Mouse (Mus musculus): ENCODE measurements around the gene Rnf185. TPM values are rescaled to one million over a fixed set of nuclear protein-coding genes. Genes with fewer than 3 reads are reported as not detected.
A peak's percentile ranks its signal among the peaks of the same experiment; 100 is the strongest.

Rnf185 gene
- polyA plus RNA-seq, 1 experiment from 2014 or later, result 37.6 TPM

GRCm38 (mm10) chr11:3418741-3419140, 33.4 kb downstream of the Rnf185 start:
- WGBS, result 83% methylated on average over 4 of the region's 4 CpGs
- no peaks in the 10 kb centered on the region for H3K27me3 ChIP-seq
- no peak overlapping the region for H3K4me2 ChIP-seq (replicated peaks)
- H3K9me3 ChIP-seq (replicated peaks), result no peaks in the 10 kb centered on the region
- no peak overlapping the region for H3K4me3 ChIP-seq (replicated peaks)
- H3K4me1 ChIP-seq, result no peaks in the 10 kb centered on the region
- peaks cover 48% of the 10 kb centered on the region for H3K36me3 ChIP-seq
- H3K9ac ChIP-seq, result no peak overlapping the region
- no peak overlapping the region for H3K27ac ChIP-seq (replicated peaks)
- ATAC-seq (ENCODE audit: insufficient number of reproducible peaks, low FRiP score, low TSS enrichment, low read depth), result no peak

GRCm38 (mm10) chr11:3417795-3418194, 34.4 kb downstream of the Rnf185 start:
- no peak overlapping the region for H3K27ac ChIP-seq (replicated peaks)
- no peaks in the 10 kb centered on the region for H3K27me3 ChIP-seq
- whole genome bisulfite sequencing, result 82% methylated on average over 6 of the region's 6 CpGs
- no peaks in the 10 kb centered on the region for H3K9me3 ChIP-seq (replicated peaks)
- H3K4me2 ChIP-seq (replicated peaks), result no peak overlapping the region
- ATAC-seq (ENCODE audit: insufficient number of reproducible peaks, low FRiP score, low TSS enrichment, low read depth), result no peak
- H3K36me3 ChIP-seq, result peaks cover 44% of the 10 kb centered on the region
- no peak overlapping the region for H3K9ac ChIP-seq
- H3K4me1 ChIP-seq, result no peaks in the 10 kb centered on the region
- no peak overlapping the region for H3K4me3 ChIP-seq (replicated peaks)

- H3K9ac ChIP-seq, result no peak overlapping the region
- H3K36me3 ChIP-seq, result peaks cover 44% of the 10 kb centered on the region
- WGBS, result 92% methylated on average over 3 of the region's 3 CpGs
Measured at GRCm38 (mm10) chr11:3416399-3416798, 35.8 kb downstream of the Rnf185 start.

GRCm38 (mm10) chr11:3412111-3412510, 40.1 kb downstream of the Rnf185 start:
- H3K27me3 ChIP-seq, result no peaks in the 10 kb centered on the region
- no peak for ATAC-seq (ENCODE audit: insufficient number of reproducible peaks, low FRiP score, low TSS enrichment, low read depth)
- H3K4me1 ChIP-seq, result peaks cover 14% of the 10 kb centered on the region
- H3K27ac ChIP-seq (replicated peaks), result no peak overlapping the region
- H3K4me3 ChIP-seq (replicated peaks), result no peak overlapping the region
- WGBS, result 82% methylated on average over 3 of the region's 3 CpGs
- H3K9me3 ChIP-seq (replicated peaks), result no peaks in the 10 kb centered on the region
- H3K36me3 ChIP-seq, result peaks cover 17% of the 10 kb centered on the region
- H3K9ac ChIP-seq, result no peak overlapping the region
- H3K4me2 ChIP-seq (replicated peaks), result no peak overlapping the region

More at GRCm38 (mm10) chr11:3416399-3416798, 35.8 kb downstream of the Rnf185 start:
- no peak for ATAC-seq (ENCODE audit: insufficient number of reproducible peaks, low FRiP score, low TSS enrichment, low read depth)
- Histone ChIP-seq H3K4me2 (replicated peaks) (no peak overlapping the region), H3K9me3 (replicated peaks) (no peaks in the 10 kb centered on the region), H3K4me3 (replicated peaks) (no peak overlapping the region), H3K27me3 (no peaks in the 10 kb centered on the region), H3K4me1 (no peaks in the 10 kb centered on the region), H3K27ac (replicated peaks) (no peak overlapping the region)

- no peaks in the 10 kb centered on the region for H3K9me3 ChIP-seq (replicated peaks)
- H3K4me1 ChIP-seq, result peaks cover 14% of the 10 kb centered on the region
- H3K4me3 ChIP-seq (replicated peaks), result peak within 1 kb of the TSS; percentile 76
- H3K36me3 ChIP-seq, result no peaks in the 10 kb centered on the region
- 3% methylated on average over 45 of the region's 45 CpGs for WGBS
- no peaks in the 10 kb centered on the region for H3K27me3 ChIP-seq
- peak; percentile 94 for ATAC-seq (ENCODE audit: insufficient number of reproducible peaks, low FRiP score, low TSS enrichment, low read depth)
- peak within 1 kb of the TSS; percentile 70 for H3K9ac ChIP-seq
- H3K4me2 ChIP-seq (replicated peaks), result peak within 1 kb of the TSS; percentile 81
- H3K27ac ChIP-seq (replicated peaks), result peak within 1 kb of the TSS; percentile 58; the same call in 1 of the 2 replicates
Measured at GRCm38 (mm10) chr11:3408997-3409732, 43.0 kb downstream of the Rnf185 start, which contains the start of gene Limk2. Gene Limk2, minus strand, starts transcription at chr11:3409189.

- Histone ChIP-seq H3K4me2 (replicated peaks) (peak overlapping the region; percentile 81), H3K4me3 (replicated peaks) (peak overlapping the region; percentile 76), H3K27me3 (no peaks in the 10 kb centered on the region), H3K27ac (replicated peaks) (peak overlapping the region; percentile 58; the same call in 1 of the 2 replicates), H3K9me3 (replicated peaks) (no peaks in the 10 kb centered on the region), H3K4me1 (peaks cover 14% of the 10 kb centered on the region), H3K36me3 (no peaks in the 10 kb centered on the region), H3K9ac (peak overlapping the region; percentile 70)
- no peak; the same call in 1 of the 2 replicates for ATAC-seq (ENCODE audit: insufficient number of reproducible peaks, low FRiP score, low TSS enrichment, low read depth)
- WGBS, result 5% methylated on average over 34 of the region's 34 CpGs
Measured at GRCm38 (mm10) chr11:3408131-3408996, 43.8 kb downstream of the Rnf185 start.

GRCm38 (mm10) chr11:3404287-3405047, 47.7 kb downstream of the Rnf185 start:
- Histone ChIP-seq H3K4me1 (peaks cover 14% of the 10 kb centered on the region), H3K4me2 (replicated peaks) (no peak overlapping the region), H3K4me3 (replicated peaks) (no peak overlapping the region), H3K36me3 (no peaks in the 10 kb centered on the region), H3K27me3 (no peaks in the 10 kb centered on the region), H3K9me3 (replicated peaks) (no peaks in the 10 kb centered on the region), H3K9ac (no peak overlapping the region), H3K27ac (replicated peaks) (no peak overlapping the region)
- no peak for ATAC-seq (ENCODE audit: insufficient number of reproducible peaks, low FRiP score, low TSS enrichment, low read depth)
- WGBS, result 84% methylated on average over 7 of the region's 7 CpGs

- 87% methylated on average over 3 of the region's 3 CpGs for WGBS
- ATAC-seq (ENCODE audit: insufficient number of reproducible peaks, low FRiP score, low TSS enrichment, low read depth), result no peak
- H3K9ac ChIP-seq, result no peak overlapping the region
- H3K4me2 ChIP-seq (replicated peaks), result no peak overlapping the region
- no peaks in the 10 kb centered on the region for H3K36me3 ChIP-seq
- H3K27me3 ChIP-seq, result no peaks in the 10 kb centered on the region
- H3K9me3 ChIP-seq (replicated peaks), result no peaks in the 10 kb centered on the region
- no peak overlapping the region for H3K27ac ChIP-seq (replicated peaks)
- no peak overlapping the region for H3K4me3 ChIP-seq (replicated peaks)
- peaks cover 7% of the 10 kb centered on the region for H3K4me1 ChIP-seq
Measured at GRCm38 (mm10) chr11:3403024-3403423, 49.1 kb downstream of the Rnf185 start.

DNA sequence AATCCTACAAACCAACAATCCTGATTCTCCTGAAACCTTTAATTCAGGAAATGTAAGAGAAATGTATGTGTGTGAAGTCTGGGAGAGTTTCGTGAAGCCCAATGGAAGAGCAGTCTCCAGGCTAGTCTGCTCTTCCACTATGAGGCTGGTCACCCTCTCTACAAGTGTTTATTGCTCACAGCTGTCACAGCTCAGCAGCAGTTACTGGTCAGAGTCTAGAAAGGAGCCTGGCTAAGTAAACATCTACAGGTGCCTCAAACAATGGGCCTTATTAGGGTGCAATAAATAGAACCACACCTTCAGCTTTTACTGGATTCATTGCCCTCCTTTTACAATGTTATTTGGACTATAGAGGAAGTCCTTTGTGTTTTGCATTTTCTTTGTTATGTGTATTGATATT, 53.8 kb downstream of the Rnf185 start:
- ATAC-seq (ENCODE audit: insufficient number of reproducible peaks, low FRiP score, low TSS enrichment, low read depth), result no peak
- 87% methylated on average over 1 of the region's 1 CpGs for WGBS
- Histone ChIP-seq H3K27ac (replicated peaks) (no peak overlapping the region), H3K36me3 (no peaks in the 10 kb centered on the region), H3K27me3 (no peaks in the 10 kb centered on the region), H3K9me3 (replicated peaks) (no peaks in the 10 kb centered on the region), H3K4me2 (replicated peaks) (no peak overlapping the region), H3K9ac (no peak overlapping the region), H3K4me3 (replicated peaks) (no peak overlapping the region), H3K4me1 (0 out of 2 replicates have a peak, but pooled peaks cover 4% of the 10 kb centered on the region)

DNA sequence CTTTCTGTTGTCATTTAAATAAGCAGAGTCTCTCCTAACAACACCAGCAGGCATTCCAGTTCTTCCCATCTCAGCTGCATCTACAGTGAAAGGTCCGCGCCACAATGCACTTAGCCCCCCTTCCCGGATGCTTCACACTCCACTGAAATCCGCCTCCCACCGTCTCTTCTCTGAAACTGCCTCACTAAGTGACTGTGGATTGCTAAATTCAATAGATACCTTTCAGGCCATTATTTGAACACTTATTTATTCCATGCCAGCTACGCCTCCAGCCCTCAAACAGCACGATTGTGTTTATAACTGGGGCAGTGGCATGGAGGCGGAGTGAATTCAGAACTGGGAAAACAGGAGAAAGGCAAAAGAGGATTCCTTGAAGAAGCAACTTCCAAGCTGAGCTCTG, 55.6 kb downstream of the Rnf185 start:
- no peak for ATAC-seq (ENCODE audit: insufficient number of reproducible peaks, low FRiP score, low TSS enrichment, low read depth)
- no peaks in the 10 kb centered on the region for H3K9me3 ChIP-seq (replicated peaks)
- H3K4me2 ChIP-seq (replicated peaks), result no peak overlapping the region
- no peaks in the 10 kb centered on the region for H3K27me3 ChIP-seq
- WGBS, result 80% methylated on average over 8 of the region's 8 CpGs
- no peak overlapping the region for H3K9ac ChIP-seq
- 0 out of 2 replicates have a peak, but pooled peaks cover 4% of the 10 kb centered on the region for H3K4me1 ChIP-seq
- no peaks in the 10 kb centered on the region for H3K36me3 ChIP-seq
- H3K4me3 ChIP-seq (replicated peaks), result no peak overlapping the region
- H3K27ac ChIP-seq (replicated peaks), result no peak overlapping the region

DNA sequence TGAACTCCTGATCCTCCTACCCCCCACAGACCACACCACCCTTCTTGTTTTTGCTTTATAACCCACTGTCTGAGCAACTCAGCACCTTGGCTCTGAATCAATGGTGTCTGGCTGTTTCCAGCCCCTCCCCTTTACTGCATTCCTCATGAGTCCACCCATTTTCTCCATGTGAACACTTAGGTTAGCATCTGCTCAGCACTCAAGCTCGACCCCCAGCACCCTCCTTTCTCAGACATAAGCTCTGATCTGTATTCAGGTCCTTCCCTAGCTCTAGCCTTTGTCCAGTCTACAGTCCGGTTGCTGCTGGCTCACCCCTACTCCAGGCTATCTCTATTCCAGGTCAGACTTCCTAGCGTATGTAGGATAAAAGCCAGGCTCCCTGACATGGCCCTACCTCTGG, 56.1 kb downstream of the Rnf185 start:
- no peaks in the 10 kb centered on the region for H3K36me3 ChIP-seq
- ATAC-seq (ENCODE audit: insufficient number of reproducible peaks, low FRiP score, low TSS enrichment, low read depth), result no peak
- H3K4me2 ChIP-seq (replicated peaks), result no peak overlapping the region
- H3K27ac ChIP-seq (replicated peaks), result no peak overlapping the region
- no peaks in the 10 kb centered on the region for H3K27me3 ChIP-seq
- H3K4me3 ChIP-seq (replicated peaks), result no peak overlapping the region
- 0 out of 2 replicates have a peak, but pooled peaks cover 4% of the 10 kb centered on the region for H3K4me1 ChIP-seq
- 83% methylated on average over 3 of the region's 3 CpGs for WGBS
- no peaks in the 10 kb centered on the region for H3K9me3 ChIP-seq (replicated peaks)
- no peak overlapping the region for H3K9ac ChIP-seq

Data from embryonic facial prominence, embryonic 15.5 days (tissue).